Mouse (Mus musculus) testis, adult 2 months (tissue): ENCODE results near the gene Ndufa5. TPM values are rescaled to one million over a fixed set of nuclear protein-coding genes. Genes with fewer than 3 reads are reported as not detected.

Source experiments
- H3K27ac ChIP-seq: fragments of 200-500 bp; 2 replicates; pipeline ENCODE4 v1.5.1; 2012; ENCODE audit warnings: low read depth, low read length; ENCODE audit not compliant: control insufficient read depth, insufficient read depth
- H3K27me3 ChIP-seq: fragments of 200-500 bp; 2 replicates; pipeline ENCODE4 v1.6.1; 2012; ENCODE audit warnings: mild to moderate bottlenecking, low read length, moderate library complexity; ENCODE audit not compliant: control insufficient read depth, insufficient read depth
- H3K36me3 ChIP-seq: fragments of 200-500 bp; 2 replicates; pipeline ENCODE4 v1.6.1; 2012; ENCODE audit warnings: mild to moderate bottlenecking, low read length; ENCODE audit not compliant: control insufficient read depth, insufficient read depth
- H3K4me1 ChIP-seq: fragments of 200-500 bp; 2 replicates; pipeline ENCODE4 v1.6.1; 2012; ENCODE audit warnings: low read length; ENCODE audit not compliant: control insufficient read depth, insufficient read depth
- H3K4me3 ChIP-seq: fragments of 200-500 bp; 2 replicates; pipeline ENCODE4 v1.5.1; 2012; ENCODE audit warnings: low read depth, mild to moderate bottlenecking, low read length, moderate library complexity, mixed read lengths; ENCODE audit not compliant: control insufficient read depth
- CTCF ChIP-seq: fragments of 200-500 bp; IDR thresholded peaks from 2 replicates; pipeline ENCODE4 v1.5.1; 2012; ENCODE audit warnings: low read depth, mild to moderate bottlenecking, inconsistent platforms, low read length, moderate library complexity; ENCODE audit not compliant: control insufficient read depth, insufficient read depth, insufficient replicate concordance
- POLR2A ChIP-seq: fragments of 200-500 bp; IDR thresholded peaks from 2 replicates; pipeline ENCODE4 v1.6.1; 2012; ENCODE audit warnings: low read depth, mild to moderate bottlenecking, inconsistent platforms, low read length, moderate library complexity; ENCODE audit not compliant: control insufficient read depth
- polyA plus RNA-seq: library from polyadenylated mRNA; depleted of rRNA; stranded (reverse); fragments of >200 nt; gene quantifications from 2 replicates; pipeline ENCODE4 v1.2.3, GENCODE M21; 2012

Gene Ndufa5
- polyA plus RNA-seq, 1 experiment: 25.4 TPM

DNA sequence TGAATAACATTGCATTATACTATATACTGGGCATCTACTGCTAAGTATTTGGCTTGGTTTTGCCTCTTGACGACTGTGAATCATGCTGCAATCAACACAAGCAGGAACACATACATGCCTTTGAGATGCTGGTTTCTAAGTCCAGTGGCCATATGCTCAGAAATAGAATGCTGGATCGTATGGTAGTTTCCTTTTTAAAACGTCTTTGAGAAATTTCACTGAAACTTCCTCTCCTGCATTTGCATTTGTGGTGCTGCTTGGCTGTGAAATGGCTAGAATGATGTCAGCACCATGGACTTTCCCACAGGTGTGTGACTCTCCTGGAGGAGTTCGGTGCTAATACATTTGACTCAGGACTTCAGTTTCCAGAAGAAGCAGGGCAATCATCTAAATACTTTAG, 12.3 kb upstream of the Ndufa5 start:
- no peak overlapping the region for H3K27ac ChIP-seq
- no peak for TF ChIP-seq POLR2A
- no peak for TF ChIP-seq CTCF
- H3K36me3 ChIP-seq: no peaks in the 10 kb centered on the region
- H3K4me3 ChIP-seq: no peak overlapping the region
- no peaks in the 10 kb centered on the region for H3K27me3 ChIP-seq
- no peaks in the 10 kb centered on the region for H3K4me1 ChIP-seq

GRCm38 (mm10) chr6:24538435-24538834, 10.6 kb upstream of the Ndufa5 start:
- no peaks in the 10 kb centered on the region for H3K4me1 ChIP-seq
- TF ChIP-seq CTCF: no peak
- no peak for TF ChIP-seq POLR2A
- no peak overlapping the region for H3K27ac ChIP-seq
- H3K27me3 ChIP-seq: no peaks in the 10 kb centered on the region
- H3K4me3 ChIP-seq: no peak overlapping the region
- no peaks in the 10 kb centered on the region for H3K36me3 ChIP-seq

DNA sequence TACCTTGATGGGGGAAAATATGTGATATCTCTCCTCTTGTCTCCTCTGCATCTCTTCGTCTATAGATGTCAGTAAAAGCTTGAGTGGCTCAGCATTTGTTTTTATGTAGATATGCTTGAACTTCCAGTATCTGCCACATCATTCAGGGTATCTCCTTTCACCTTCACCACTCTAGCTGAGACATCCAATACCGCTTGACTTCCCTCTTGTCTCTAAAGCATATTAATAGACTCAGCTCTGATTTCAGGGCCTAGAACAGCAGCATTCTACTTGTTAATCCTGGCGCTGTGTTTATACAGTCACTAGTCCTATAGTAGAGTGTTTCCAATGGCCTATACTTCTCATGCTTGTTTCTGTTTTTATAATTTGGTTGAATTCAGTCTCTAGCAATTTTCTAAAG, 5.0 kb upstream of the Ndufa5 start:
- H3K27me3 ChIP-seq: no peaks in the 10 kb centered on the region
- TF ChIP-seq CTCF (no peak), POLR2A (no peak)
- no peak overlapping the region for H3K27ac ChIP-seq
- no peak overlapping the region for H3K4me3 ChIP-seq
- H3K36me3 ChIP-seq: no peaks in the 10 kb centered on the region
- H3K4me1 ChIP-seq: no peaks in the 10 kb centered on the region

- H3K4me3 ChIP-seq: no peak overlapping the region; the same call in 1 of the 2 replicates
- no peaks in the 10 kb centered on the region for H3K36me3 ChIP-seq
- no peak for TF ChIP-seq CTCF
- no peak for TF ChIP-seq POLR2A
- no peak overlapping the region for H3K27ac ChIP-seq
- no peaks in the 10 kb centered on the region; the same call in 1 of the 2 replicates for H3K4me1 ChIP-seq
- no peaks in the 10 kb centered on the region for H3K27me3 ChIP-seq
Measured at GRCm38 (mm10) chr6:24530711-24531420, 3.1 kb upstream of the Ndufa5 start.

- Histone ChIP-seq H3K36me3 (no peaks in the 10 kb centered on the region), H3K27me3 (no peaks in the 10 kb centered on the region), H3K4me3 (peak overlapping the region; percentile 25; the same call in 1 of the 2 replicates), H3K4me1 (no peaks in the 10 kb centered on the region; the same call in 1 of the 2 replicates), H3K27ac (no peak overlapping the region)
- TF ChIP-seq POLR2A (no peak), CTCF (no peak)
Measured at GRCm38 (mm10) chr6:24530166-24530565, 2.4 kb upstream of the Ndufa5 start.

GRCm38 (mm10) chr6:24528064-24528243, 141 bp upstream of the Ndufa5 start, which contains the start of gene Asb15:
Asb15 (plus strand) TSS chr6:24528144.
- Histone ChIP-seq H3K4me3 (peak within 1 kb of the TSS; percentile 94), H3K36me3 (no peaks in the 10 kb centered on the region), H3K27me3 (no peaks in the 10 kb centered on the region), H3K4me1 (no peaks in the 10 kb centered on the region; the same call in 1 of the 2 replicates), H3K27ac (peak within 1 kb of the TSS; percentile 65)
- no peak for TF ChIP-seq POLR2A
- no peak for TF ChIP-seq CTCF

GRCm38 (mm10) chr6:24525705-24526104, 2.1 kb downstream of the Ndufa5 start:
- Histone ChIP-seq H3K27ac (no peak overlapping the region), H3K4me3 (peak overlapping the region; percentile 29; the same call in 1 of the 2 replicates), H3K4me1 (no peaks in the 10 kb centered on the region; the same call in 1 of the 2 replicates), H3K27me3 (no peaks in the 10 kb centered on the region), H3K36me3 (no peaks in the 10 kb centered on the region)
- TF ChIP-seq CTCF (no peak), POLR2A (no peak)
